Comparison of ENCODE assay signal across 17 mouse cellular contexts in genomic region chr2:129677664-129678063, GRCm38 (mm10). TPM values are rescaled to one million over a fixed set of nuclear protein-coding genes. Genes with fewer than 3 reads are reported as not detected.
DNase-seq lines count a peak whose midpoint lies in the region; ATAC-seq and TF ChIP-seq lines count a peak whose summit lies in the region.
"Had no signal": no experiment of that assay in that cellular context is flagged by ENCODE, and none has a peak within 500 bp of the region (broad histone marks: within the 10 kb centered on the region; RNA-seq: fewer than 3 reads in every experiment).

No protein-coding gene starts in this region.

- no peak overlapping the region for H3K4me2 ChIP-seq in kidney, embryonic 15.5 days
- no peak overlapping the region for H3K4me2 ChIP-seq in forebrain, embryonic 12.5 days
- no peak overlapping the region for H3K4me2 ChIP-seq in midbrain, embryonic 13.5 days (replicated peaks)
- H3K4me2 ChIP-seq: heart, embryonic 11.5 days; hindbrain, embryonic 15.5 days; limb, embryonic 12.5 days had no signal

- H3K36me3 ChIP-seq in kidney, embryonic 15.5 days = no peaks in the 10 kb centered on the region
- H3K36me3 ChIP-seq in forebrain, embryonic 12.5 days (replicated peaks) = no peaks in the 10 kb centered on the region
- no peaks in the 10 kb centered on the region for H3K36me3 ChIP-seq in midbrain, embryonic 13.5 days
- H3K36me3 ChIP-seq in thymus, adult 2 months (ENCODE audit: control insufficient read depth, insufficient read depth, low read length) = no peaks in the 10 kb centered on the region
- H3K36me3 ChIP-seq: hindbrain, embryonic 15.5 days; limb, embryonic 12.5 days had no signal

- no peak for TF ChIP-seq CTCF in brain, embryonic 14.5 days (IDR thresholded peaks at IDR 0.05; ENCODE audit: borderline replicate concordance, extremely low read depth, insufficient read depth, insufficient read length)
- no peak for TF ChIP-seq CTCF in thymus, adult 2 months (IDR thresholded peaks at IDR 0.05; ENCODE audit: borderline replicate concordance, control insufficient read depth, extremely low read depth, insufficient read depth, low read length, poor library complexity)

- TF ChIP-seq POLR2A in brain, embryonic 14.5 days (IDR thresholded peaks at IDR 0.05; ENCODE audit: borderline replicate concordance, extremely low read depth, insufficient read depth, insufficient read length, poor library complexity, severe bottlenecking) = no peak
- TF ChIP-seq POLR2A in thymus, adult 2 months (IDR thresholded peaks at IDR 0.05; ENCODE audit: control insufficient read depth, extremely low read depth, insufficient read depth, low read length, poor library complexity) = no peak

- H3K9me3 ChIP-seq in kidney, embryonic 15.5 days (replicated peaks) = no peaks in the 10 kb centered on the region
- H3K9me3 ChIP-seq in forebrain, embryonic 12.5 days = no peaks in the 10 kb centered on the region
- H3K9me3 ChIP-seq in midbrain, embryonic 13.5 days = no peaks in the 10 kb centered on the region
- H3K9me3 ChIP-seq: hindbrain, embryonic 15.5 days; limb, embryonic 12.5 days had no signal

- ATAC-seq in kidney, embryonic 15.5 days (replicated peaks; ENCODE audit: low FRiP score) = peak; percentile 90
- peak; percentile 78; the same call in 1 of the 2 replicates for ATAC-seq in forebrain, embryonic 12.5 days (ENCODE audit: low FRiP score)
- peak; percentile 78 for ATAC-seq in midbrain, embryonic 13.5 days
- ATAC-seq in granulocyte monocyte progenitor cell, adult 5-6 weeks (replicated peaks; ENCODE audit: poor library complexity, severe bottlenecking) = no peak
- ATAC-seq: CD4-positive, CD25-positive, alpha-beta regulatory T cell, adult 4 months; liver, postnatal 0 days had no signal

- DNase-seq in kidney, postnatal 25 days = no peak
- peak; percentile 84 for DNase-seq in brain, embryonic 14.5 days (ENCODE audit: low read depth)
- no peak for DNase-seq in thymus, adult 2 months
- DNase-seq: cerebellum, postnatal 14 days; kidney, postnatal 14 days; layer of hippocampus, postnatal 36 days; liver, postnatal 0 days had no signal

- no peak overlapping the region for H3K4me3 ChIP-seq in kidney, embryonic 15.5 days (replicated peaks)
- no peak overlapping the region for H3K4me3 ChIP-seq in forebrain, embryonic 12.5 days (replicated peaks)
- H3K4me3 ChIP-seq in midbrain, embryonic 13.5 days (replicated peaks) = no peak overlapping the region
- H3K4me3 ChIP-seq in thymus, adult 2 months (ENCODE audit: control insufficient read depth, insufficient read depth, low read length) = no peak overlapping the region
- H3K4me3 ChIP-seq: hindbrain, embryonic 15.5 days; limb, embryonic 12.5 days had no signal

- no peak overlapping the region for H3K9ac ChIP-seq in kidney, embryonic 15.5 days
- no peak overlapping the region for H3K9ac ChIP-seq in forebrain, embryonic 12.5 days
- no peak overlapping the region for H3K9ac ChIP-seq in midbrain, embryonic 13.5 days (replicated peaks)
- H3K9ac ChIP-seq: hindbrain, embryonic 15.5 days; limb, embryonic 12.5 days; liver, postnatal 0 days had no signal

- no peak overlapping the region for H3K27ac ChIP-seq in kidney, embryonic 15.5 days
- H3K27ac ChIP-seq in forebrain, embryonic 12.5 days = no peak overlapping the region
- no peak overlapping the region for H3K27ac ChIP-seq in midbrain, embryonic 13.5 days
- no peak overlapping the region for H3K27ac ChIP-seq in thymus, adult 2 months (ENCODE audit: control insufficient read depth, insufficient read depth, low read length)
- H3K27ac ChIP-seq: hindbrain, embryonic 15.5 days; limb, embryonic 12.5 days; macrophage had no signal

- H3K27me3 ChIP-seq in kidney, embryonic 15.5 days = no peaks in the 10 kb centered on the region; the same call in 1 of the 2 replicates
- peaks cover 10% of the 10 kb centered on the region for H3K27me3 ChIP-seq in forebrain, embryonic 12.5 days
- H3K27me3 ChIP-seq in midbrain, embryonic 13.5 days = peaks cover 4% of the 10 kb centered on the region; the same call in 1 of the 2 replicates
- H3K27me3 ChIP-seq in thymus, adult 2 months (ENCODE audit: control insufficient read depth, insufficient read depth, low read length) = no peaks in the 10 kb centered on the region

- WGBS in kidney, embryonic 15.5 days = 30% methylated on average over 2 of the region's 2 CpGs
- WGBS in forebrain, embryonic 12.5 days = 3% methylated on average over 2 of the region's 2 CpGs
- 7% methylated on average over 2 of the region's 2 CpGs for WGBS in midbrain, embryonic 13.5 days
- 64% methylated on average over 2 of the region's 2 CpGs for WGBS in thymus, adult 2 months

- H3K4me1 ChIP-seq in kidney, embryonic 15.5 days = peaks cover 7% of the 10 kb centered on the region; the same call in 1 of the 2 replicates
- peaks cover 13% of the 10 kb centered on the region; the same call in 1 of the 2 replicates for H3K4me1 ChIP-seq in forebrain, embryonic 12.5 days
- H3K4me1 ChIP-seq in midbrain, embryonic 13.5 days (replicated peaks) = peaks cover 9% of the 10 kb centered on the region
- H3K4me1 ChIP-seq in thymus, adult 2 months (replicated peaks; ENCODE audit: control insufficient read depth, insufficient read depth, low read length) = no peaks in the 10 kb centered on the region
- H3K4me1 ChIP-seq: hindbrain, embryonic 15.5 days had no signal

RNA-seq across cellular contexts. Expression of gene Pdyn, which starts 22.0 kb away (rescaled TPM):
- 0.19 and 0.87 TPM in 2 replicates for polyA plus RNA-seq in kidney, embryonic 15.5 days (2015; fragmentation: Nextera tagmentation; extraction: Ambion mirVana)
- 4.3 and 6.9 TPM in 2 replicates for polyA plus RNA-seq in brain, embryonic 14.5 days (2012; rRNA removed)
- polyA plus RNA-seq in forebrain, embryonic 12.5 days (2016; fragmentation: Nextera tagmentation; extraction: Ambion mirVana) = 0.72 and 0.80 TPM in 2 replicates
- 3.8 and 4.2 TPM in 2 replicates for polyA plus RNA-seq in midbrain, embryonic 13.5 days (2015; fragmentation: Nextera tagmentation; extraction: Ambion mirVana)
- polyA plus RNA-seq in thymus, adult 2 months (2012; rRNA removed) = 0.74 and 1.2 TPM in 2 replicates
- not detected in 2 replicates for total RNA-seq in granulocyte monocyte progenitor cell, adult 5-6 weeks (2014; fragmentation: Nextera tagmentation)
- total RNA-seq in granulocyte monocyte progenitor cell, adult 5-6 weeks (2017) = not detected in 2 replicates
- total RNA-seq: adrenal gland, adult 18-20 months had no signal
- polyA plus RNA-seq: CD4-positive, CD25-positive, alpha-beta regulatory T cell, adult 4 months; liver, postnatal 0 days; macrophage had no signal
